Mouse (Mus musculus): Measurements from ENCODE around the gene Specc1. TPM values are rescaled to one million over a fixed set of nuclear protein-coding genes. Genes with fewer than 3 reads are reported as not detected.

Gene Specc1
- polyA plus RNA-seq, 1 experiment from 2014 or later: 16.5 TPM

DNA sequence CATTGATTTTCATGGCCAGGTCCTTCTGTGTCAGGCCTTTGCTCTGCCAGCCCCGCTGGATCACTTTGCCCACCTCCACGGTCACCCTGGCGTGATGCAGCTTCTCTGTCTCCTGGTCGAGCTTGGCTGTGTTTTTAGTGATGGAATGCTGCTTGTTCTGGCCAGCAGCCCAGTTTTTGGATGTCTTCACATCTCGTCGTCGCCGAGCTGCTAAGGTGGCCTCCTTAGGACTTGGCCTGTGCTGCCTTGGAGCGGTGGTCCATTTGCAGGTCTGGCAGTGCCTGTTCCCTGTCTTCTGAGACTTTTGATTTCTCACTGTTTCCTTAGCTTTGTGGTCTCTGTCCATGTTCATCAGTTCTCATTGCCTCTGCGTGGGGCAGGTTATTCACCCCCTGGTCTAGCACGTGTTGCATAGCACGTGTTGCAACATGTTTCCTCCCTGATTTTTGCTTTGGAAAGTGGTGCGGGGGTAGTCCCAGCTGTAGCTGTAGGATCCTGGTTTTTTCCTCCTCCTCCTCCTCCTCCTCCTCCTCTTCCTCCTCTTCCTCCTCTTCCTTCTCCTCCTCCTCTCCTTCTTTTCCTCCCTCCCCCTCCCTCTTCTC is 17.6 kb downstream of the Specc1 start:
- no peak overlapping the region for H3K4me3 ChIP-seq
- H3K27me3 ChIP-seq (ENCODE audit: low read depth, poor library complexity, severe bottlenecking): no peaks in the 10 kb centered on the region
- H3K36me3 ChIP-seq: no peaks in the 10 kb centered on the region
- no peak overlapping the region for H3K27ac ChIP-seq
- 82% methylated on average over 13 of the region's 13 CpGs for WGBS
- DNase-seq (ENCODE audit: low spot score): no peak
- no peaks in the 10 kb centered on the region for H3K9me3 ChIP-seq (replicated peaks)
- peaks cover 18% of the 10 kb centered on the region for H3K4me1 ChIP-seq

GRCm38 (mm10) chr11:61975783-61976182 is 19.2 kb downstream of the Specc1 start:
- 86% methylated on average over 1 of the region's 1 CpGs for WGBS

GRCm38 (mm10) chr11:61981285-61981684 is 24.7 kb downstream of the Specc1 start:
- Histone ChIP-seq H3K27ac (no peak overlapping the region), H3K4me3 (no peak overlapping the region)
- 72% methylated on average over 2 of the region's 2 CpGs for WGBS

More at GRCm38 (mm10) chr11:61975783-61976182, 19.2 kb downstream of the Specc1 start:
- no peak overlapping the region for H3K27ac ChIP-seq
- no peak for DNase-seq (ENCODE audit: low spot score)
- H3K9me3 ChIP-seq (replicated peaks): no peaks in the 10 kb centered on the region
- peaks cover 18% of the 10 kb centered on the region for H3K4me1 ChIP-seq
- no peaks in the 10 kb centered on the region for H3K27me3 ChIP-seq (ENCODE audit: low read depth, poor library complexity, severe bottlenecking)
- no peaks in the 10 kb centered on the region for H3K36me3 ChIP-seq
- no peak overlapping the region for H3K4me3 ChIP-seq

DNA sequence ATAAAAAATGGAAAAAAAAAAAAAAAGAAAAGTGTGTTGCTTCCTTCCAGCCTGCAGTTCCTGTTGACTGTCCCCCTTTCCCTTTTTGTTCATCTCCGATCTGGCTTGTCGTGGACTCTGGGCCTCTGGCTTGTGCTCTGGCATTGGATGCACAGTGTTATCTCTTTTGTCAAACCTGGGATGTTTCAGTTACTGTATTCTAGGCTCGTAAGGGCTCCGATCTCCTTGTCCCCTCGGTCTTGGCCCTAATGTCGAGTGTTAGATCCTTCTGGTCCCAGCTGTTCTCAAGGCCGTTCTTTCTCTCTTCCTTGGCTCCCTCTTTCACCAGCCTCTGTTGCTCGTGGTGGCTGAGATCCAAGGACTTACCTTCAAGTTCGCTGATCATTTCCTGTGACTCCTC is 26.3 kb downstream of the Specc1 start:
- 80% methylated on average over 9 of the region's 9 CpGs for WGBS
- no peaks in the 10 kb centered on the region for H3K27me3 ChIP-seq (ENCODE audit: low read depth, poor library complexity, severe bottlenecking)
- no peak overlapping the region for H3K27ac ChIP-seq
- DNase-seq (ENCODE audit: low spot score): no peak
- H3K4me1 ChIP-seq: no peaks in the 10 kb centered on the region
- no peaks in the 10 kb centered on the region for H3K9me3 ChIP-seq (replicated peaks)
- no peaks in the 10 kb centered on the region for H3K36me3 ChIP-seq
- no peak overlapping the region for H3K4me3 ChIP-seq

More at GRCm38 (mm10) chr11:61981285-61981684, 24.7 kb downstream of the Specc1 start:
- Histone ChIP-seq H3K4me1 (no peaks in the 10 kb centered on the region), H3K9me3 (replicated peaks) (no peaks in the 10 kb centered on the region), H3K27me3 (ENCODE audit: low read depth, poor library complexity, severe bottlenecking) (no peaks in the 10 kb centered on the region), H3K36me3 (no peaks in the 10 kb centered on the region)
- no peak for DNase-seq (ENCODE audit: low spot score)

DNA sequence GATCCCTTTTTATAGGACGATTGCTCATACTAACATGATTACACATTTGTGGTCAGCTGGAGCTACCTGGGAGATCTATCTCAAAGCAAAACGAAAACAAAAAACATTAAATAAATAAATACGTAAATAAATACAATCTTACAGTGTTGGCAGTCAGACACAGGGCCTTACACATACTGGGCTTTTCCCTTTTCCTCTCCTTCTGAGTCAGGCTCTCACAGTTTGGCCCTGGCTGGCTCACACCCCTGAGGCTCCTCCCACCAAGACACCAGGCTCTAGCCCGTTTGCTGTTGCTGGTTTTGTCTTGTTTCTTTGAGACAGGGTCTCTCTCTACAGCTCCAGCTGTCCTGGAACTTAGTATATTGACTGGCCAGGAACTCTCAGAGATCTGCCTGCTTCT is 30.4 kb downstream of the Specc1 start:
- Histone ChIP-seq H3K4me1 (no peaks in the 10 kb centered on the region), H3K27me3 (ENCODE audit: low read depth, poor library complexity, severe bottlenecking) (no peaks in the 10 kb centered on the region), H3K36me3 (no peaks in the 10 kb centered on the region), H3K9me3 (replicated peaks) (no peaks in the 10 kb centered on the region), H3K4me3 (no peak overlapping the region), H3K27ac (no peak overlapping the region)
- WGBS: 80% methylated on average over 4 of the region's 4 CpGs
- DNase-seq (ENCODE audit: low spot score): no peak

GRCm38 (mm10) chr11:61989647-61990046 is 33.1 kb downstream of the Specc1 start:
- no peak for DNase-seq (ENCODE audit: low spot score)
- Histone ChIP-seq H3K4me1 (no peaks in the 10 kb centered on the region), H3K36me3 (no peaks in the 10 kb centered on the region), H3K4me3 (no peak overlapping the region), H3K27me3 (ENCODE audit: low read depth, poor library complexity, severe bottlenecking) (no peaks in the 10 kb centered on the region), H3K27ac (no peak overlapping the region), H3K9me3 (replicated peaks) (no peaks in the 10 kb centered on the region)
- 89% methylated on average over 9 of the region's 9 CpGs for WGBS

DNA sequence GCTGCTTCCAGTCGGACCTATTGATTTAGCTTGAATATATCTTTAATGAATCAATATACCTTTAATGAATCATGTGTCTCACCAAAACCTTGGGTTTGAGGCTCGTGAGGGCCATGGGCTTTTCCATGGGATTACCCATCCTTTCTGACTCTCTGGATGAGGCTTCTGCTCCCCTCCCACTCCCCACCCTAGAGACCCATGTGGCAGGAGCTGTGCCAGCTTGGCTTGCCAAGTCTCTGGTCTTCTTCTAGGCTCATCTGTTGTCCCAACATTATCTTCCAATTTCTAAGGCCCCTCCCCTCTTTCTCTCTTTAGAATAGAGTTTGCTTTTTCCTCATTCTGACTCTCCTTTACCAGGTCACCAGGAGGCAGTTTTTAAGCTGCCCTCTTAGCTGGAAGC is 35.0 kb downstream of the Specc1 start:
- Histone ChIP-seq H3K9me3 (replicated peaks) (no peaks in the 10 kb centered on the region), H3K36me3 (no peaks in the 10 kb centered on the region), H3K4me3 (no peak overlapping the region), H3K27ac (no peak overlapping the region), H3K27me3 (ENCODE audit: low read depth, poor library complexity, severe bottlenecking) (no peaks in the 10 kb centered on the region), H3K4me1 (no peaks in the 10 kb centered on the region)
- no peak for DNase-seq (ENCODE audit: low spot score)
- 71% methylated on average over 2 of the region's 2 CpGs for WGBS

DNA sequence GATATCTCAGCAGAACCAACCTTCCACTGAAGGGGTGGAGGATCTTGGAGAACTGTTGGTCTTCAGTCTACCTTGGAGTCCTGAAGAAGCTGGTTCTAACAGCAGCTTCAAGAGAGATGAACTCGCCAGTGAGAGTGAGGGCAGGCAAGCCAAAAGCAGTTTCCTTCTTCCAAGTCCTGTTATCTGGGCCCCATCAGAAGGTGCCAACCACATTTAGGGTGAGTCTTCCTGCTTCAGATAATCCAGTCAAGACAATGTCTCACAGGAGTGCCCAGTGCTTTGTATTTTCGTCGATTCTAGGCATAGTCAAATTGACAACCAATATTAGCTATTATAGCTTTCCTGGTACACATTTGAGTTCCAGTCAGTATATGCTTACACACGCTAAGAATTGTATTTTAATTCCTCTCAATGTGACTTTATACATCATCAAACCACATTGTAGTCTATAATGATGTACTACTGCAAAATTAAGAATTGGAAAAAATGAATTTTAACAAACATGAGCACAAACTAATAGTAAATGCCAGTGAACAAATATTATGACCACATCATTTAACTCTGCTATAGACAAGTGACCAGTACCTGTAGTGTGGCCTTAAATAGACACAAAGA is 36.2 kb downstream of the Specc1 start:
- Histone ChIP-seq H3K4me3 (no peak overlapping the region), H3K27ac (no peak overlapping the region), H3K27me3 (ENCODE audit: low read depth, poor library complexity, severe bottlenecking) (no peaks in the 10 kb centered on the region), H3K36me3 (no peaks in the 10 kb centered on the region), H3K9me3 (replicated peaks) (no peaks in the 10 kb centered on the region), H3K4me1 (no peaks in the 10 kb centered on the region)
- no peak for DNase-seq (ENCODE audit: low spot score)
- WGBS: 94% methylated on average over 4 of the region's 4 CpGs

- 91% methylated on average over 8 of the region's 8 CpGs for WGBS
- no peaks in the 10 kb centered on the region; the same call in 1 of the 2 replicates for H3K4me1 ChIP-seq
- no peaks in the 10 kb centered on the region for H3K36me3 ChIP-seq
- no peak for DNase-seq (ENCODE audit: low spot score)
- no peak overlapping the region for H3K4me3 ChIP-seq
- H3K27me3 ChIP-seq (ENCODE audit: low read depth, poor library complexity, severe bottlenecking): no peaks in the 10 kb centered on the region
- H3K27ac ChIP-seq: no peak overlapping the region
- H3K9me3 ChIP-seq (replicated peaks): no peaks in the 10 kb centered on the region
Observed at GRCm38 (mm10) chr11:61999501-61999900, 42.9 kb downstream of the Specc1 start.

- no peak for DNase-seq (ENCODE audit: low spot score)
- Histone ChIP-seq H3K9me3 (replicated peaks) (no peaks in the 10 kb centered on the region), H3K4me1 (peaks cover 3% of the 10 kb centered on the region), H3K4me3 (no peak overlapping the region), H3K27me3 (ENCODE audit: low read depth, poor library complexity, severe bottlenecking) (no peaks in the 10 kb centered on the region), H3K36me3 (no peaks in the 10 kb centered on the region), H3K27ac (no peak overlapping the region)
- WGBS: 89% methylated on average over 12 of the region's 12 CpGs
Observed at GRCm38 (mm10) chr11:62000099-62000498, 43.5 kb downstream of the Specc1 start.

DNA sequence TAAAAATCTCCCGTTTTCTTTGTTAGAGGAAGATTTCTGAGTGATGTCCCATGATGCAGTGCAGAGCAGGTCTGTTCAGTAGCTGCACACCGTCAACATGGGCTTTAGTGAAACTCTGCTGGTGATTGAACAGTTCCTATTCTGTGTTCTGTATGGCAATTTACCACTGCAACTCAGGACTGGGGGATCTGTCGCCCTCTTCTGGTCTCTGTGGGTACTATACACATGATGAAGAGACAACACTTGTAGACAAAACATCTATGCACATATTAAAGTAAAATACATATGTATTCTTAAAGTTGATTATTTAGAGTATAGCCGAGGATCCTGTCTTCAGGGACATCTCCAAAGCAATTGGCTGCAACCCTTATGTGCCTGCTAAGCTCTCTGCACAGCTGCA is 45.4 kb downstream of the Specc1 start:
- 70% methylated on average over 4 of the region's 4 CpGs for WGBS
- Histone ChIP-seq H3K27me3 (ENCODE audit: low read depth, poor library complexity, severe bottlenecking) (no peaks in the 10 kb centered on the region), H3K4me3 (no peak overlapping the region), H3K27ac (no peak overlapping the region), H3K4me1 (peaks cover 8% of the 10 kb centered on the region), H3K9me3 (replicated peaks) (no peaks in the 10 kb centered on the region), H3K36me3 (no peaks in the 10 kb centered on the region)
- no peak for DNase-seq (ENCODE audit: low spot score)

DNA sequence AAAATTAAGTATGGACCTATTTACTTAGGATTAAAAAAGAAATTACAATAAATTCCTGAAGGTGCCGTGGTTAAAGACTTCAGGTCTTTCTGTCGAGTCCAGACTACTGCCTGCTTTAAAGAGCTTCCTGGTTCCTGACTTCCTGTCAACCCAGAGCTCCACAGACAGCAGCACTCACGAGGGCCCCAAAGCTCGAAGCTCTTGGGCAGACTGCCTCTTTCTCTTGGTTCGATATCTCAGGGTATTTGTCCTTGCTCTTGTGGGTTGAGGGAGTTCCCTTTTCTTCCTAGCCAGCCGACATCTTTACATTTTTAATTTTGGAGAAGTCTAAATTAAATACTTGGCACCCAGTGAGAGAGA is 48.3 kb downstream of the Specc1 start:
- DNase-seq (ENCODE audit: low spot score): no peak
- H3K9me3 ChIP-seq (replicated peaks): no peaks in the 10 kb centered on the region
- H3K27ac ChIP-seq: no peak overlapping the region
- H3K27me3 ChIP-seq (ENCODE audit: low read depth, poor library complexity, severe bottlenecking): no peaks in the 10 kb centered on the region
- H3K4me3 ChIP-seq: no peak overlapping the region
- H3K36me3 ChIP-seq: no peaks in the 10 kb centered on the region
- 65% methylated on average over 6 of the region's 6 CpGs for WGBS
- peaks cover 8% of the 10 kb centered on the region for H3K4me1 ChIP-seq

- peaks cover 8% of the 10 kb centered on the region for H3K4me1 ChIP-seq
- peak overlapping the region; percentile 21; the same call in 1 of the 2 replicates for H3K27ac ChIP-seq
- H3K36me3 ChIP-seq: no peaks in the 10 kb centered on the region
- no peaks in the 10 kb centered on the region for H3K9me3 ChIP-seq (replicated peaks)
- no peaks in the 10 kb centered on the region for H3K27me3 ChIP-seq (ENCODE audit: low read depth, poor library complexity, severe bottlenecking)
- no peak overlapping the region for H3K4me3 ChIP-seq
- no peak for DNase-seq (ENCODE audit: low spot score)
- WGBS: 63% methylated on average over 14 of the region's 14 CpGs
Observed at GRCm38 (mm10) chr11:62005241-62005910, 48.8 kb downstream of the Specc1 start.

Data from limb, embryonic 10.5 days (tissue).